Comparison of ENCODE assay signal across 28 mouse cellular contexts in the genomic region with DNA sequence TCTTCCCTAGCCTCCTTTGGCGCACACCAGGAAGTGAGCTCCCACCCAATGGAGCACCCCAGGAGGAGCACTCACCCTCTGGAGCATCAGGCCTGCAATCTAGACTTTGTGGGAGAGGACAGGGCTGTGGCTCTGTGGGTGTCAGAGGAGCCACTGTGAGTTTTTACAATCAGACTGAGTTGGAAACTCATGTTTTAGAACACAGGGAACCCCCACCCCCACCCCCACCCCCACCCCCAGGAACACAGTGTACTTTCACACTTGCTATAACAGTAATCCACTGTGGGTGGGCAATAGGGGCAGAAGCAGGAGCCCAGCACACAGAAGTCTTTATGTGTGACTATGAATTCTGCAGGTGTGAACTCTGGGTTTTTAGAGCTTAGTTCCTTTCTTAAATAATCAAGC.
DNase-seq lines count a peak whose midpoint lies in the region; ATAC-seq lines count a peak whose summit lies in the region.
"Had no signal": no experiment of that assay in that cellular context is flagged by ENCODE, and none has a peak within 500 bp of the region (broad histone marks: within the 10 kb centered on the region; RNA-seq: fewer than 3 reads in every experiment).

No protein-coding gene starts in this region.

- H3K9ac ChIP-seq in midbrain, embryonic 16.5 days (ENCODE audit: low read depth, low read length): no peak overlapping the region
- H3K9ac ChIP-seq in midbrain, embryonic 15.5 days: no peak overlapping the region
- no peak overlapping the region for H3K9ac ChIP-seq in limb, embryonic 13.5 days
- H3K9ac ChIP-seq: embryonic facial prominence, embryonic 13.5 days; forebrain, embryonic 13.5 days; hindbrain, embryonic 12.5 days; hindbrain, embryonic 15.5 days had no signal

- H3K36me3 ChIP-seq in midbrain, embryonic 16.5 days (ENCODE audit: control insufficient read depth, insufficient read depth, low read length): no peaks in the 10 kb centered on the region
- H3K36me3 ChIP-seq in midbrain, embryonic 15.5 days (replicated peaks): no peaks in the 10 kb centered on the region
- H3K36me3 ChIP-seq in limb, embryonic 13.5 days: no peaks in the 10 kb centered on the region
- H3K36me3 ChIP-seq: embryonic facial prominence, embryonic 10.5 days; embryonic facial prominence, embryonic 13.5 days; forebrain, embryonic 10.5 days; G1E; hindbrain, embryonic 12.5 days; hindbrain, embryonic 15.5 days had no signal

- no peak overlapping the region for H3K4me2 ChIP-seq in midbrain, embryonic 16.5 days (ENCODE audit: low read length)
- H3K4me2 ChIP-seq in midbrain, embryonic 15.5 days: no peak overlapping the region
- no peak overlapping the region for H3K4me2 ChIP-seq in limb, embryonic 13.5 days (replicated peaks)
- H3K4me2 ChIP-seq: embryonic facial prominence, embryonic 13.5 days; forebrain, embryonic 13.5 days; heart, embryonic 11.5 days; hindbrain, embryonic 12.5 days; hindbrain, embryonic 15.5 days had no signal

- H3K4me3 ChIP-seq in midbrain, embryonic 16.5 days (ENCODE audit: low read depth, low read length): no peak overlapping the region
- H3K4me3 ChIP-seq in midbrain, embryonic 15.5 days: no peak overlapping the region
- H3K4me3 ChIP-seq in limb, embryonic 13.5 days: no peak overlapping the region
- H3K4me3 ChIP-seq: embryonic facial prominence, embryonic 10.5 days; embryonic facial prominence, embryonic 13.5 days; erythroblast, embryonic 14.5 days; forebrain, embryonic 10.5 days; forebrain, embryonic 13.5 days; heart, adult 2 months; hindbrain, embryonic 12.5 days; hindbrain, embryonic 15.5 days had no signal

- WGBS in midbrain, embryonic 16.5 days: 100% methylated on average over 1 of the region's 1 CpGs
- 95% methylated on average over 1 of the region's 1 CpGs for WGBS in midbrain, embryonic 15.5 days
- WGBS in limb, embryonic 13.5 days: 100% methylated on average over 1 of the region's 1 CpGs

- no peak overlapping the region for H3K27ac ChIP-seq in midbrain, embryonic 16.5 days (ENCODE audit: low read length)
- no peak overlapping the region for H3K27ac ChIP-seq in midbrain, embryonic 15.5 days
- H3K27ac ChIP-seq in limb, embryonic 13.5 days: peak overlapping the region; percentile 65; the same call in 1 of the 2 replicates
- H3K27ac ChIP-seq: embryonic facial prominence, embryonic 10.5 days; forebrain, embryonic 10.5 days; forebrain, embryonic 13.5 days; heart, adult 2 months; hindbrain, embryonic 12.5 days; hindbrain, embryonic 15.5 days had no signal

- peak; percentile 75 for DNase-seq in heart, adult 11 months
- DNase-seq in heart, adult 8-10 months (ENCODE audit: low spot score): no peak
- DNase-seq in brain, adult 2 months (ENCODE audit: low read depth, low spot score): peak; percentile 59
- no peak for DNase-seq in lung, postnatal 25 days (ENCODE audit: low spot score)
- DNase-seq: adrenal gland, postnatal 10 days; B cell, adult 2 months; cerebellum, adult 11-12 months; cerebellum, adult 8-10 months; cerebellum, postnatal 10 days; cerebellum, postnatal 36 days; embryo, embryonic 11 days; gastrocnemius, postnatal 25 days; heart, adult 2 months had no signal

- ATAC-seq in midbrain, embryonic 16.5 days: 0 out of 2 replicates have a peak, but pooled peaks have one; percentile 59
- ATAC-seq in midbrain, embryonic 15.5 days (replicated peaks): no peak
- ATAC-seq in limb, embryonic 13.5 days (ENCODE audit: low FRiP score, low read depth): peak; percentile 72; the same call in 1 of the 2 replicates
- ATAC-seq: forebrain, embryonic 13.5 days; forebrain, embryonic 16.5 days; Patski had no signal

- H3K4me1 ChIP-seq in midbrain, embryonic 16.5 days (ENCODE audit: control insufficient read depth, insufficient read depth, low read length): peaks cover 8% of the 10 kb centered on the region; the same call in 1 of the 2 replicates
- H3K4me1 ChIP-seq in midbrain, embryonic 15.5 days: no peaks in the 10 kb centered on the region
- H3K4me1 ChIP-seq in limb, embryonic 13.5 days: peaks cover 14% of the 10 kb centered on the region; the same call in 1 of the 2 replicates
- H3K4me1 ChIP-seq: forebrain, embryonic 13.5 days had no signal

- no peaks in the 10 kb centered on the region for H3K9me3 ChIP-seq in midbrain, embryonic 16.5 days (replicated peaks; ENCODE audit: control insufficient read depth, low read length, poor library complexity, severe bottlenecking)
- H3K9me3 ChIP-seq in midbrain, embryonic 15.5 days: no peaks in the 10 kb centered on the region
- no peaks in the 10 kb centered on the region for H3K9me3 ChIP-seq in limb, embryonic 13.5 days
- H3K9me3 ChIP-seq: embryonic facial prominence, embryonic 10.5 days; embryonic facial prominence, embryonic 13.5 days; forebrain, embryonic 10.5 days; forebrain, embryonic 13.5 days; G1E; hindbrain, embryonic 12.5 days; hindbrain, embryonic 15.5 days had no signal

- no peaks in the 10 kb centered on the region for H3K27me3 ChIP-seq in midbrain, embryonic 16.5 days (ENCODE audit: control insufficient read depth, insufficient read depth, low read depth, low read length)
- H3K27me3 ChIP-seq in midbrain, embryonic 15.5 days (replicated peaks): no peaks in the 10 kb centered on the region
- no peaks in the 10 kb centered on the region for H3K27me3 ChIP-seq in limb, embryonic 13.5 days
- H3K27me3 ChIP-seq: CH12.LX; embryonic facial prominence, embryonic 13.5 days; forebrain, embryonic 13.5 days; hindbrain, embryonic 12.5 days; hindbrain, embryonic 15.5 days had no signal

Comparison
In these comparisons a context has a peak if more than half of its experiments do, and no peak if none do; other contexts are left out.
1. DNase-seq: peak in heart, adult 11 months (single experiment) and brain, adult 2 months (single experiment); none in heart, adult 8-10 months (single experiment) and lung, postnatal 25 days (single experiment).